Mouse (Mus musculus) embryonic fibroblast, embryonic 13.5 days (primary cell): Measurements from ENCODE around the gene Klf11. TPM values are rescaled to one million over a fixed set of nuclear protein-coding genes. Genes with fewer than 3 reads are reported as not detected.

ENCODE experiments used
- H3K27ac ChIP-seq: 2 replicates; pipeline ENCODE4 v1.5.1; 2012; ENCODE audit warnings: low read length, control low read depth, inconsistent platforms; ENCODE audit not compliant: insufficient read depth
- H3K4me1 ChIP-seq: 2 replicates; pipeline ENCODE4 v1.6.1; 2011; ENCODE audit warnings: low read length; ENCODE audit not compliant: control insufficient read depth, insufficient read depth
- H3K4me3 ChIP-seq: 2 replicates; pipeline ENCODE4 v1.5.1; 2011; ENCODE audit warnings: mild to moderate bottlenecking, control low read depth, low read length; ENCODE audit not compliant: insufficient read depth
- CTCF ChIP-seq: IDR thresholded peaks from 2 replicates; pipeline ENCODE4 v1.5.1; 2011; ENCODE audit warnings: mild to moderate bottlenecking, control low read depth, low read length, moderate library complexity, borderline replicate concordance; ENCODE audit not compliant: insufficient read depth
- POLR2A ChIP-seq: IDR thresholded peaks from 2 replicates; pipeline ENCODE4 v1.6.1; 2011; ENCODE audit warnings: low read depth, mild to moderate bottlenecking, control low read depth, low read length, moderate library complexity
- polyA plus RNA-seq: library from polyadenylated mRNA; stranded (reverse); fragments of >200 nt; gene quantifications from 2 replicates; pipeline ENCODE4 v1.2.4, GENCODE M21; 2011; ENCODE audit warnings: low read depth; ENCODE audit not compliant: missing spikeins, insufficient read length

Gene Klf11
- 3.2 and 5.9 TPM in 2 replicates for polyA plus RNA-seq

DNA sequence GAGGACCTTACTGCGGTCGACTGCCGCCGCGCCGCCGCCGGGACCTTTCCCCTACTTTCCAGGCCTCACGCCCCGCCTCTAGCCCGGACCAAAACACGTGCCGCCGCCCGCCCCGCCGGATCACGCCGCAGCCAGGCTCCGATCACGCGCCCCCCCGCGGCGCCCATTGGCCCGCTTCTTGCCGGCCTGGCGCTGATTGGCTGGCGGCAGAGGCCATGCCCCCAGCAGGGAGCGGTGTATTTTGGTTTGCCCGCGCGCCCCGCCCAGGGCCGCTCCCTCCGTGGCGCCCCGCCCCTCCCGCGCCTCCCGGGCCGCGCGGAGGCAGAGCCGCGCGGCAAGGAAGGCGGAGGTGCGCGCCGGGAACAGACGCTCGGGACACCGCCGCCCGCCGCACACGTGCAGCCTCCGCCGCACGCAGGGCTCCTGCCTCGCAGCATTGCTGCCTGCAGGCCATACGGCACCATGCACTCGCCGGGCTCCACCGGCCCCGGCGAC is at the start of gene Klf11:
Klf11 (plus strand) TSS at position 212 of the 495 bp plus-strand sequence.
- Histone ChIP-seq H3K4me3 (peak within 1 kb of the TSS; percentile 71), H3K27ac (no peak within 1 kb of the TSS), H3K4me1 (0 out of 2 replicates have a peak, but pooled peaks cover 2% of the 10 kb centered on the region)
- TF ChIP-seq CTCF, result no peak
- TF ChIP-seq POLR2A, result peak; percentile 53; the same call in 1 of the 2 replicates

DNA sequence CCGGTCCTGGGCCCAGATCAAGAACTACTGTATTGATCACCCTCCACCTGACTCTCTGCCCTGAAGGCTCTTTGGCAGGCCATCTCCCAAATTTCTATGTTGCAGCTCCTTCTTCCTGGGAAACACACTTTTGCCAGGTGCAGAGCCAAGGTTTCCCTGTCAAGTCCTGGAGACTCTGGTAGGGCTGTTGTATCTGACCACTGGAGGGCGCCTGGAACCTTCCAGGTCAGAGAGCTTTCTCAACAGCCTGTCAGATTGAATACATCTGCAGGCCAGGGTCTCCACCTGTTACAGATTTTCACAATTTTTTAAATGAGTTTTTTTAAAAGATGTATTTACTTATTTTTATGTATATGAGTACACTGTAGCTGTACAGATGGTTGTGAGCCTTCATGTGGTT is 47.8 kb upstream of the Klf11 start:
- TF ChIP-seq POLR2A (no peak), CTCF (0 out of 2 replicates have a peak, but pooled peaks have one; percentile 17)
- no peak overlapping the region for H3K27ac ChIP-seq

DNA sequence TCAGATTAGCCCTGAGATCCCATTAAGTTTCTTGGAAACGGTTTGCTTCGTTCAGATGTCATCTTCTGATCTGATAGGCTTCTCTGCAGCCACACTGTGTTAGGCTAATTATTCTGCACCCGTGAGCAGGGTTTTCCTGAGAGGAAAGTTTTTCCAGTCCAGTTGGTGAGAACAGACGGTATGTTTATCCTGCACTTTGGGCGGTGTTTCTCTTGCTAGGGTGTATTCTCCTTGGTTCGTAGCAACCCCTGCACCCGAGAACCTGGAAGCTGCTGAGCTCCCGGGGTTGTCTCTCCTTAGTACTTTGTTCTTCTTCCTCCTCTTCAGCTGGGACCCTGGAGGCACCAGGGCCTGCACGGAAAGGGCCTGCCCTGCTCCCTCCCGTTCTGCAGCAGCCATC is 44.9 kb upstream of the Klf11 start:
- TF ChIP-seq POLR2A (no peak), CTCF (no peak)
- Histone ChIP-seq H3K27ac (no peak overlapping the region), H3K4me3 (no peak overlapping the region), H3K4me1 (no peaks in the 10 kb centered on the region)

More for the DNA sequence above, 47.8 kb upstream of the Klf11 start:
- H3K4me3 ChIP-seq, result no peak overlapping the region
- H3K4me1 ChIP-seq, result no peaks in the 10 kb centered on the region

DNA sequence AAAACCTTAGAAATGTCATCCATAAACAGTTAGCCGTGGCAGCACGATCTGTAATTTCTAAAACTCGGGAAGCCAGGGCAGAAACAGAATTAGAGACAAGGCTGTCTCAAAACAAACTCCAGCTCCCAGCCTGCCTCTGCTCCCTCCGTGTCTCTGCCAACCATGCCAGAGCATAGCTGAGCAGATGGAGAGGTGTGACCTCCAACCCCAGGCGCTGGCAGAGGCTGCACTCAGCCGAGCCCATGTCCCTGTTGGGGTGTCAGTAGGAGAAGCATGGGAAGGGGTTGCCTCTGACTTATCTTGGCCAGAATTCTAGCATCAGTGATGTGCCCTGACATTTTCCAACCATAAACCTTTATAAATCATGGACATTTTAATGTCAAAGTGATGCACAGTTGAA is 38.5 kb upstream of the Klf11 start:
- Histone ChIP-seq H3K4me1 (no peaks in the 10 kb centered on the region), H3K4me3 (no peak overlapping the region), H3K27ac (no peak overlapping the region)
- TF ChIP-seq CTCF (no peak), POLR2A (no peak)

DNA sequence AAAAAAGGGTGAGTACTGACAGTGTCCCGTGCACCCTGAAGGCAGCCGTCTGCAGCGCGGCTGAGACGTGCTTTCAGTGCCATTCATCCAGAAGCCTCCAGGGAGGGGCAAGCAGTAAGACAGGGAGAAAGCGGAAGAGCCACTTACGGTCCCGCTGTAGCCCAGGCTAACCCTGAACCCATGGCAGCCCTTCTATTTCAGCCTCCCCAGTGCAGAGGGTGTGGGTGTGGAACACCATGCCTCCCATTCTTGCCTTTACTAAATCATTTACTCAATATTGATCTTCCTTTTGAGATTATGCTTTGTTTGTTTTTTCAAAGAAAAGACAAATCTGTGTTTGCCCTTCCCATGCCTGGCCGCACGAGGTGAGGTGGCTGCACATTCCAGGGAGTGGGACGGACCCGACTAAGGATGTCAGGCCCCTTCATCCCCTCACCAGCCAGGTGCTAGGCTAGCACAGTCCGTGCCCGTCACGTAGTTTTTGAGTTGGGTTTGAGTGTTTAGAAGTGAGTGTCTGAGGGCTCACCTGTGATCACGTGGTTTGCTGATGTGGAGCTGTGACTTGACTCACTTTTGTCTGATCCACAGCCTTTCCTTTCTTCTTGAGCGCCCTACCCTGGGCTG is 36.5 kb upstream of the Klf11 start:
- no peaks in the 10 kb centered on the region for H3K4me1 ChIP-seq
- H3K27ac ChIP-seq, result no peak overlapping the region
- TF ChIP-seq POLR2A (no peak), CTCF (no peak)
- H3K4me3 ChIP-seq, result no peak overlapping the region

DNA sequence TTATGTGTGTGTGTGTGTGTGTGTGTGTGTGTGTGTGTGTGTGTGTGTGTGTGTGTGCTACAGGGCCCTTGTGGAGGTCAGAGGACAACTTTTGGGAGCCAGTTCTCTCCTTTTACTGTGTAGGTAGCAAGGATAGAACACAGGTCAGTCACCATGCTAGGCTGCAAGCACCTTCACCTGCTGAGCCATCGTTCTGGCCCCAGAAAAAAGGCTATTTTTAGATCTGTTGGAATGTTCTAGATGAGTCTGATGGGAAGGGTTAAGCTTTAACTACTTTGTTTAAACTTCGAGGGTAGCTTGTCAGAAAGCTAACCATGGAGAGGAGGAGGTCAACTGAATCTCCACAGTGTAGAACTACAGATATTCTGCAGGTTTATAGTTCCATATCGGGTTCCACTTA is 35.9 kb upstream of the Klf11 start:
- no peak overlapping the region for H3K4me3 ChIP-seq
- no peak overlapping the region for H3K27ac ChIP-seq
- H3K4me1 ChIP-seq, result no peaks in the 10 kb centered on the region
- TF ChIP-seq CTCF, result no peak
- no peak for TF ChIP-seq POLR2A

DNA sequence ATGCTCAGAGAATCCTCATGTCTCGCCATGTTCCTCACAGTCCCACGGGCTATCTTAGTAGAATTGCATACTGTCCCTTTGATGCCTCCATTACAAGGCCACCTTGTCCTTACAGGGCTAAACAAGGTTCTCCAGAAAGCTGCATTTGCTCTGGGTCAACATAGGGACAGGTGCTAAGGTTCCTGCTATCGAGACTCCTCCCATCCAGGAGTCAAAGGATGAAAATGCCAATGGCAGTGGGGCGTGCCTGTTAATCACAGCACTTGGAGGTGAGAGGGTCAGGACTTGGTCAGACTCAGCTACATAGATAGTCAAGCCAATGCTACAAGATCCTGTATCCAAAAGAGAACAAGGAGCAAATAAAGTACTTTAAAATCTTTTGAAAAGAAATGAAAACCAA is 31.6 kb upstream of the Klf11 start:
- Histone ChIP-seq H3K4me1 (no peaks in the 10 kb centered on the region), H3K4me3 (no peak overlapping the region), H3K27ac (no peak overlapping the region)
- no peak for TF ChIP-seq POLR2A
- TF ChIP-seq CTCF, result no peak

DNA sequence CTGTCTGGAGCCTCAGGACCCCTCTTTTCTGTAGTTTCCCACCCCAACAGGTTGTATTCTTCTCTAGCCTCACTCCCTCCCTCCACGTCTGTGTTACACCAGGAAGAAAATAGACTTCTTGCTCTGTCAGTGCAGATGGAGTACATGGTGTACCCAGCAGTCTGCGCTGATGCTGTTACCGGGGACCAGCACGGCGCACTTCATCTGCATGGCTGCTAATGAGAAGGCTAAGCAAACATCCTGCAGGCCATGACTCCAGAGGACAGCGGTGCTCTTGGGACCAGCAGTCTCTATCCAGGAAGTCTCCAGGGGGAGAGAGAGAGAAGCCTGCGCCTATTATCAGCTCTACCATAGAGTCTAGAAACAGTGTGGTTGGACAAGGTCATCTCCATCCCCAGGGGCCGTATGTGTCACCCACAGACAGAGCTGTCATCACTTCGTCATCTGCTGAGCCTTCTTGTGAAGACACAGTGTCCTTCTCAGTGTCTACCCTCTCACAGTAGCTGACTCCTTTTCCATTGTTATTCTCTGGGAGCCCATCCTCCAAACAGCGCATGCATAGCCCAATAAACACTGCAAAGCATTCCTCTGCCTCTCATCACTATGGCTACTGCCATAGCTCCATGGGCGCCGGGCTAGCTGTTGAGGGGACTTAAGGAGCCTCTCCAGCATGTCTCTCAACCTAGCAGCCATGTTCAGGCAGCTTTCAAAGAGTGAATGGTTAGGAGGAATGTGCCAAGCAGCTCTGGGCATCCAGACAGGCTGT is 27.4 kb upstream of the Klf11 start:
- no peak for TF ChIP-seq POLR2A
- no peak for TF ChIP-seq CTCF
- Histone ChIP-seq H3K4me3 (no peak overlapping the region), H3K27ac (no peak overlapping the region), H3K4me1 (no peaks in the 10 kb centered on the region)

DNA sequence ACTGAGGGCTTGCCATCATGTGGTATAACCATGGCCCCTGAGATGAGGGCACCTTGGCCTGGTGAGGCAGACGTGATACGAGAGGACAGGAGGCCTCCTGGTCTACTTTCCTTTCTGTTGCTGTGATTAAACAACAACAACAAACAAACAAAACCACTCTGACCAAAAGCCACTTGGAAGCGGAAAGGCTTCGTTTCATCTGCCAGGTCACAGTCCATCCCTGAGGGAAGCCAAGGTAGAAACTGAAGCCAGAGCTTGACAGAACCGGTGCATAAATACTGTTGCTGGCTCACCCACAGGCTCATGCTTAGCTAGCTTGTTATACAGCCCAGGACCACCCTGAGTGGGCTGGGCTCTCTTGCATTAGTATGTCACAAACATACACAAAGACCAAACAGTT is 24.7 kb upstream of the Klf11 start:
- TF ChIP-seq CTCF, result no peak
- no peak for TF ChIP-seq POLR2A
- Histone ChIP-seq H3K4me3 (no peak overlapping the region), H3K27ac (no peak overlapping the region), H3K4me1 (no peaks in the 10 kb centered on the region)

DNA sequence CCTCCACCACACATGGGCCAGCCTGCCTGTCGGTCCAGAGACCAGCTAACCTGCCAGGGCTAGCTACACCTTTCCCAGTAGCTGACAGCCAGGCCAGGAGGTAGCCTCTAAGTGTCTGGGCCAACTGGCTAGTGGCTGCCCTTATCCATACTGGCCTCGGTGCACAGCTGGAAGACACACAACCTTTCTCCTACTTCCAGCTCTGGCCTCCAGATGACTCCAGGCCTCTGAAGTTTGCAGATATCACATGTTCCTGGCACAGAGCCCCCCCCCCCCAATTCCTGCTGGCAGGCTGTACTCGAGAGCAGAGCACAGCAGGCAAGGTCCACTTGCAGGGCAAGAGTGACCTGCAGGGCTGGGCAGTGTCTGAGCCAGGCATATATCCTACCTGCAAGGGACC is 23.9 kb upstream of the Klf11 start:
- Histone ChIP-seq H3K27ac (no peak overlapping the region), H3K4me1 (no peaks in the 10 kb centered on the region), H3K4me3 (no peak overlapping the region)
- TF ChIP-seq CTCF, result no peak
- TF ChIP-seq POLR2A, result no peak
